Mouse (Mus musculus): ENCODE results near the gene Sept14. TPM values are rescaled to one million over a fixed set of nuclear protein-coding genes. Genes with fewer than 3 reads are reported as not detected.

Sept14 gene
- polyA plus RNA-seq, 1 experiment from 2014 or later, result not detected

- peak overlapping the region; percentile 71 for H3K4me3 ChIP-seq (ENCODE audit: low read length)
- H3K4me2 ChIP-seq (replicated peaks; ENCODE audit: low read depth, low read length), result peak overlapping the region; percentile 42
- ATAC-seq (ENCODE audit: low FRiP score, low TSS enrichment), result no peak
- 17% methylated on average over 7 of the region's 7 CpGs for WGBS
- peak overlapping the region; percentile 95; the same call in 1 of the 2 replicates for H3K27ac ChIP-seq (ENCODE audit: low read depth, low read length)
- H3K4me1 ChIP-seq (ENCODE audit: control insufficient read depth, insufficient read depth, low read length), result peaks cover 29% of the 10 kb centered on the region
- H3K27me3 ChIP-seq (ENCODE audit: control insufficient read depth, insufficient read depth, low read length), result no peaks in the 10 kb centered on the region
- H3K36me3 ChIP-seq (ENCODE audit: control insufficient read depth, insufficient read depth, low read length), result no peaks in the 10 kb centered on the region
- no peaks in the 10 kb centered on the region for H3K9me3 ChIP-seq (ENCODE audit: control insufficient read depth, low read length)
- peak overlapping the region; percentile 94 for H3K9ac ChIP-seq (ENCODE audit: low read depth, low read length)
These were observed 17.6 kb upstream of the Sept14 start for GRCm38 (mm10) chr5:129725774-129726392.

- Histone ChIP-seq H3K9me3 (ENCODE audit: control insufficient read depth, low read length) (no peaks in the 10 kb centered on the region), H3K36me3 (ENCODE audit: control insufficient read depth, insufficient read depth, low read length) (no peaks in the 10 kb centered on the region), H3K27me3 (ENCODE audit: control insufficient read depth, insufficient read depth, low read length) (no peaks in the 10 kb centered on the region), H3K4me3 (ENCODE audit: low read length) (peak within 1 kb of the TSS; percentile 71), H3K27ac (ENCODE audit: low read depth, low read length) (peak within 1 kb of the TSS; percentile 95), H3K9ac (ENCODE audit: low read depth, low read length) (peak within 1 kb of the TSS; percentile 94), H3K4me2 (replicated peaks; ENCODE audit: low read depth, low read length) (peak within 1 kb of the TSS; percentile 42), H3K4me1 (ENCODE audit: control insufficient read depth, insufficient read depth, low read length) (peaks cover 23% of the 10 kb centered on the region)
- ATAC-seq (ENCODE audit: low FRiP score, low TSS enrichment), result peak; percentile 93
- WGBS, result 1% methylated on average over 66 of the region's 93 CpGs
These were observed 16.8 kb upstream of the Sept14 start, which contains the start of gene Nipsnap2 for GRCm38 (mm10) chr5:129724834-129725773. Gene Nipsnap2 (plus strand): TSS chr5:129725063.

GRCm38 (mm10) chr5:129724268-129724667 lies 16.0 kb upstream of the Sept14 start:
- H3K27ac ChIP-seq (ENCODE audit: low read depth, low read length), result peak overlapping the region; percentile 95
- peak overlapping the region; percentile 42 for H3K4me2 ChIP-seq (replicated peaks; ENCODE audit: low read depth, low read length)
- peak overlapping the region; percentile 71 for H3K4me3 ChIP-seq (ENCODE audit: low read length)
- peak overlapping the region; percentile 94; the same call in 1 of the 2 replicates for H3K9ac ChIP-seq (ENCODE audit: low read depth, low read length)
- 51% methylated on average over 4 of the region's 4 CpGs for WGBS
- peaks cover 14% of the 10 kb centered on the region for H3K4me1 ChIP-seq (ENCODE audit: control insufficient read depth, insufficient read depth, low read length)
- H3K27me3 ChIP-seq (ENCODE audit: control insufficient read depth, insufficient read depth, low read length), result no peaks in the 10 kb centered on the region
- H3K36me3 ChIP-seq (ENCODE audit: control insufficient read depth, insufficient read depth, low read length), result no peaks in the 10 kb centered on the region; the same call in 1 of the 2 replicates
- ATAC-seq (ENCODE audit: low FRiP score, low TSS enrichment), result no peak
- H3K9me3 ChIP-seq (ENCODE audit: control insufficient read depth, low read length), result no peaks in the 10 kb centered on the region

- ATAC-seq (ENCODE audit: low FRiP score, low TSS enrichment), result no peak
- H3K9me3 ChIP-seq (ENCODE audit: control insufficient read depth, low read length), result no peaks in the 10 kb centered on the region
- no peak overlapping the region for H3K4me2 ChIP-seq (replicated peaks; ENCODE audit: low read depth, low read length)
- peaks cover 9% of the 10 kb centered on the region; the same call in 1 of the 2 replicates for H3K4me1 ChIP-seq (ENCODE audit: control insufficient read depth, insufficient read depth, low read length)
- 86% methylated on average over 3 of the region's 3 CpGs for WGBS
- no peak overlapping the region for H3K4me3 ChIP-seq (ENCODE audit: low read length)
- H3K9ac ChIP-seq (ENCODE audit: low read depth, low read length), result no peak overlapping the region
- H3K36me3 ChIP-seq (ENCODE audit: control insufficient read depth, insufficient read depth, low read length), result peaks cover 28% of the 10 kb centered on the region
- H3K27ac ChIP-seq (ENCODE audit: low read depth, low read length), result no peak overlapping the region
- no peaks in the 10 kb centered on the region for H3K27me3 ChIP-seq (ENCODE audit: control insufficient read depth, insufficient read depth, low read length)
These were observed 11.9 kb upstream of the Sept14 start for GRCm38 (mm10) chr5:129720176-129720575.

GRCm38 (mm10) chr5:129717016-129717415 lies 8.7 kb upstream of the Sept14 start:
- Histone ChIP-seq H3K27me3 (ENCODE audit: control insufficient read depth, insufficient read depth, low read length) (no peaks in the 10 kb centered on the region), H3K36me3 (ENCODE audit: control insufficient read depth, insufficient read depth, low read length) (peaks cover 28% of the 10 kb centered on the region), H3K4me1 (ENCODE audit: control insufficient read depth, insufficient read depth, low read length) (peaks cover 2% of the 10 kb centered on the region; the same call in 1 of the 2 replicates), H3K27ac (ENCODE audit: low read depth, low read length) (no peak overlapping the region), H3K9me3 (ENCODE audit: control insufficient read depth, low read length) (no peaks in the 10 kb centered on the region), H3K4me2 (replicated peaks; ENCODE audit: low read depth, low read length) (no peak overlapping the region), H3K4me3 (ENCODE audit: low read length) (no peak overlapping the region), H3K9ac (ENCODE audit: low read depth, low read length) (no peak overlapping the region)
- no peak for ATAC-seq (ENCODE audit: low FRiP score, low TSS enrichment)
- WGBS, result 72% methylated on average over 9 of the region's 9 CpGs

GRCm38 (mm10) chr5:129715326-129715861 lies 7.1 kb upstream of the Sept14 start, which contains the start of gene Mrps17:
Gene Mrps17 (plus strand): TSS chr5:129715497.
- H3K9ac ChIP-seq (ENCODE audit: low read depth, low read length), result peak within 1 kb of the TSS; percentile 78
- no peaks in the 10 kb centered on the region for H3K9me3 ChIP-seq (ENCODE audit: control insufficient read depth, low read length)
- H3K4me2 ChIP-seq (replicated peaks; ENCODE audit: low read depth, low read length), result peak within 1 kb of the TSS; percentile 61
- H3K27me3 ChIP-seq (ENCODE audit: control insufficient read depth, insufficient read depth, low read length), result no peaks in the 10 kb centered on the region
- peaks cover 28% of the 10 kb centered on the region for H3K36me3 ChIP-seq (ENCODE audit: control insufficient read depth, insufficient read depth, low read length)
- peaks cover 2% of the 10 kb centered on the region; the same call in 1 of the 2 replicates for H3K4me1 ChIP-seq (ENCODE audit: control insufficient read depth, insufficient read depth, low read length)
- H3K4me3 ChIP-seq (ENCODE audit: low read length), result peak within 1 kb of the TSS; percentile 89
- peak within 1 kb of the TSS; percentile 67 for H3K27ac ChIP-seq (ENCODE audit: low read depth, low read length)
- ATAC-seq (ENCODE audit: low FRiP score, low TSS enrichment), result peak; percentile 98
- under 1% methylated on average over 33 of the region's 33 CpGs for WGBS

GRCm38 (mm10) chr5:129703368-129703767 lies 4.9 kb downstream of the Sept14 start:
- H3K4me1 ChIP-seq (ENCODE audit: control insufficient read depth, insufficient read depth, low read length), result no peaks in the 10 kb centered on the region
- H3K27ac ChIP-seq (ENCODE audit: low read depth, low read length), result no peak overlapping the region
- 0 out of 2 replicates have a peak, but pooled peaks cover 5% of the 10 kb centered on the region for H3K27me3 ChIP-seq (ENCODE audit: control insufficient read depth, insufficient read depth, low read length)
- no peaks in the 10 kb centered on the region for H3K36me3 ChIP-seq (ENCODE audit: control insufficient read depth, insufficient read depth, low read length)
- no peak overlapping the region for H3K4me2 ChIP-seq (replicated peaks; ENCODE audit: low read depth, low read length)
- no peak for ATAC-seq (ENCODE audit: low FRiP score, low TSS enrichment)
- H3K9ac ChIP-seq (ENCODE audit: low read depth, low read length), result no peak overlapping the region
- no peak overlapping the region for H3K4me3 ChIP-seq (ENCODE audit: low read length)
- no peaks in the 10 kb centered on the region for H3K9me3 ChIP-seq (ENCODE audit: control insufficient read depth, low read length)

- Histone ChIP-seq H3K4me1 (ENCODE audit: control insufficient read depth, insufficient read depth, low read length) (no peaks in the 10 kb centered on the region), H3K27me3 (ENCODE audit: control insufficient read depth, insufficient read depth, low read length) (0 out of 2 replicates have a peak, but pooled peaks cover 5% of the 10 kb centered on the region), H3K4me2 (replicated peaks; ENCODE audit: low read depth, low read length) (no peak overlapping the region), H3K9me3 (ENCODE audit: control insufficient read depth, low read length) (no peaks in the 10 kb centered on the region), H3K27ac (ENCODE audit: low read depth, low read length) (no peak overlapping the region), H3K9ac (ENCODE audit: low read depth, low read length) (no peak overlapping the region), H3K4me3 (ENCODE audit: low read length) (no peak overlapping the region), H3K36me3 (ENCODE audit: control insufficient read depth, insufficient read depth, low read length) (no peaks in the 10 kb centered on the region)
- WGBS, result 86% methylated on average over 1 of the region's 1 CpGs
- ATAC-seq (ENCODE audit: low FRiP score, low TSS enrichment), result no peak
These were observed 6.6 kb downstream of the Sept14 start for GRCm38 (mm10) chr5:129701706-129702105.
